Mouse (Mus musculus) kidney, embryonic 16.5 days (tissue): Measurements from ENCODE around the gene Rcn3. TPM values are rescaled to one million over a fixed set of nuclear protein-coding genes. Genes with fewer than 3 reads are reported as not detected.

Source experiments
- ATAC-seq: fragments of 200-750 bp; cut with Nextera tagmentation; 2 replicates; pipeline ENCODE4 v1.8.0; 2017; ENCODE audit warnings: moderate TSS enrichment; ENCODE audit not compliant: low FRiP score, low TSS enrichment
- H3K27ac ChIP-seq: fragments of 300-500 bp; sonication (generic); 2 replicates; pipeline ENCODE4 v1.5.1; 2014; ENCODE audit warnings: low read length
- H3K27me3 ChIP-seq: fragments of 300-500 bp; sonication (generic); 2 replicates; pipeline ENCODE4 v1.6.1; 2014; ENCODE audit warnings: low read length, control low read depth, mixed read lengths; ENCODE audit not compliant: insufficient read depth
- H3K36me3 ChIP-seq: fragments of 300-500 bp; sonication (generic); 2 replicates; pipeline ENCODE4 v1.6.1; 2014; ENCODE audit warnings: low read length, control low read depth, mixed read lengths; ENCODE audit not compliant: insufficient read depth
- H3K4me1 ChIP-seq: fragments of 300-500 bp; sonication (generic); 2 replicates; pipeline ENCODE4 v1.6.1; 2014; ENCODE audit warnings: low read length, control low read depth, mixed read lengths; ENCODE audit not compliant: insufficient read depth
- H3K4me2 ChIP-seq: fragments of 300-500 bp; sonication (generic); replicated peaks from 2 replicates; pipeline ENCODE4 v1.6.1; 2014; ENCODE audit warnings: low read depth, low read length
- H3K4me3 ChIP-seq: fragments of 300-500 bp; sonication (generic); 2 replicates; pipeline ENCODE4 v1.5.1; 2014; ENCODE audit warnings: mild to moderate bottlenecking, low read length
- H3K9ac ChIP-seq: fragments of 300-500 bp; sonication (generic); replicated peaks from 2 replicates; pipeline ENCODE4 v1.6.1; 2014; ENCODE audit warnings: low read length
- H3K9me3 ChIP-seq: fragments of 300-500 bp; sonication (generic); 2 replicates; pipeline ENCODE4 v1.6.1; 2016; ENCODE audit warnings: low read length, control low read depth
- WGBS: fragments of 180-500 bp; shearing (Covaris S2); extraction: QIAGEN DNeasy Blood & Tissue Kit; methylation state at CpG from one replicate; pipeline ENCODE4 v1.1.7; 2014; 5-methylcytosine and 5-hydroxymethylcytosine counted together
- microRNA counts: library from miRNA; unstranded; fragments of <30 nt; microRNA quantifications from one replicate; lab custom pipeline; 2016
- microRNA-seq: library from miRNA; unstranded; fragments of <30 nt; microRNA quantifications from one replicate; pipeline ENCODE4, GENCODE M21; 2016
- polyA plus RNA-seq: library from polyadenylated mRNA; unstranded; fragments of >200 nt; fragmentation: Nextera tagmentation; extraction: Ambion mirVana; gene quantifications from 2 replicates; pipeline ENCODE4 v1.2.1, GENCODE M21; 2015

Gene Rcn3
- polyA plus RNA-seq, 1 experiment from 2014 or later, result 369 TPM

DNA sequence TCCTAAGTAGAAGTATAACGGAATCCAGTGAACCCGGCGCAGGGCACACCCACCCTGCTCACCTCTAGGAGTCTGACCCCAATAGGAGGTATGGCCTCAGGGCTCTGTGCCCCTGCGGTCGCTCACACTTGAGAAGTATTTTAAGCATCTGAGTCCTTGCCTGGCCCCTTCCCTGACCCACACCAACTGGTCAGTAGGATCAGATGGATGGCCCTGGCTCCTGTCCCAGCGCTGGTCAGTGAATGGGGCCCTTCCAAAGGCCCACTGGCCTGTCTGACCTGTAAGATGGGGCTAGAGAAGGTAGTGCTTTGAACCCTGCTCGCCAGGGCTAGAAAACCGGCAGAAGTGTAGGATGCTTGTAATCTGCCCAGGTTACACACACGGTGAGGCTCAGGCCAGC lies 51.2 kb downstream of the Rcn3 start:
- H3K27ac ChIP-seq, result no peak overlapping the region
- H3K9ac ChIP-seq, result no peak overlapping the region

DNA sequence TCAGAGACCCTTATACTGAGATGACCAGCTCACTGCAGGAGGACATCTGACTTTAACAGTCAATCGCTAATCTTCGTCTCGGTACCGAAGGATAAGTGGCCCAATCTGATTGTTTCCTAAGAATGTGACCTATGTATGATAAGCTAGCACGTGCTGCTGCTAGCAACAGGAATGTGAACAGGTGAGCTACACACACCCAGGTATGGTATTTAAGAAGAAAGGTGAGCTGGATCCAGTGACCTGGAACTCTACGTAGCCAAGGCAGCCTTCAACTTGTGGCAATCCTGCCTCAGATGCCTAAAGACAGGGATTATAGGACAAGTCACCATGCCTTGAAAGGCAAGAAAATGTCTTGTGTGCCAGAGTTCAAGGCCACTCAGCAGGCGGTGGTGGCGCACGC lies 53.6 kb downstream of the Rcn3 start:
- Histone ChIP-seq H3K9me3 (no peaks in the 10 kb centered on the region), H3K4me3 (no peak overlapping the region), H3K4me2 (no peak overlapping the region), H3K27ac (no peak overlapping the region), H3K9ac (no peak overlapping the region), H3K36me3 (peaks cover 93% of the 10 kb centered on the region), H3K4me1 (no peaks in the 10 kb centered on the region), H3K27me3 (no peaks in the 10 kb centered on the region)
- ATAC-seq, result no peak
- 94% methylated on average over 9 of the region's 9 CpGs for WGBS

More for the DNA sequence above, 51.2 kb downstream of the Rcn3 start:
- Histone ChIP-seq H3K36me3 (peaks cover 92% of the 10 kb centered on the region), H3K27me3 (no peaks in the 10 kb centered on the region), H3K4me3 (no peak overlapping the region), H3K4me1 (no peaks in the 10 kb centered on the region), H3K4me2 (no peak overlapping the region), H3K9me3 (no peaks in the 10 kb centered on the region)
- no peak for ATAC-seq
- WGBS, result 92% methylated on average over 9 of the region's 9 CpGs

DNA sequence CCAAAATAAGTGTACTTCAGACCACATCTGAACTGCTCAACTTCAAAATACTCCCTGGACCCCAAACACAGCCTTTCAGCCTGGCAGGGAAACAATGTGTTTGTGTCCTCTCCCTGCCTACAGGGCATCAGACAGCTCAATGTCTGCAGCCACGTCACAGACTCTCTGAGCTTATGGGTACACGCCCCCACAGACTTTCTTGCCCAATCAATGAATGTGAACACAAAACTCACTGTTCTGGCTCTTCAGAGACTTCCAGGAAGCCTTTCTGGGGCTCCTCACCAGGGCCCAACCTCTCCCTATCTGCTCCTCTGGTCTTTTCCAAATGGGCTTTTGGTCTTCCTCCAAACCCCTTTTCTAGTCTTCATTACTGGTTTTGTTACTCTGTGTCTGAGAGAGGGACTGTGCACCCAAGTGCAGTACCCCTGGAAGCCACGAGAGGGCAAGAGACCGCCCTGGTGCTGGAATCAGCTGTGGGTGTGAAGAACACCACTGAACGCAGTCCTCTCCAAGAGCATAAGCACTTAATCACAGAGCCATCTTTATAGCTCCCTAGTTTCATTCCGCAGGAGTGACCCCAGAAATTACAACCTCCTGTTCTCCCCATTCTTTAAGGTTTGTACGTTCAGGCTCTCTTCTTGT lies 54.2 kb downstream of the Rcn3 start:
- Histone ChIP-seq H3K27me3 (no peaks in the 10 kb centered on the region), H3K9ac (no peak overlapping the region), H3K4me1 (no peaks in the 10 kb centered on the region), H3K4me3 (no peak overlapping the region), H3K27ac (no peak overlapping the region), H3K9me3 (no peaks in the 10 kb centered on the region), H3K36me3 (peaks cover 93% of the 10 kb centered on the region), H3K4me2 (no peak overlapping the region)
- 66% methylated on average over 7 of the region's 7 CpGs for WGBS
- no peak for ATAC-seq

DNA sequence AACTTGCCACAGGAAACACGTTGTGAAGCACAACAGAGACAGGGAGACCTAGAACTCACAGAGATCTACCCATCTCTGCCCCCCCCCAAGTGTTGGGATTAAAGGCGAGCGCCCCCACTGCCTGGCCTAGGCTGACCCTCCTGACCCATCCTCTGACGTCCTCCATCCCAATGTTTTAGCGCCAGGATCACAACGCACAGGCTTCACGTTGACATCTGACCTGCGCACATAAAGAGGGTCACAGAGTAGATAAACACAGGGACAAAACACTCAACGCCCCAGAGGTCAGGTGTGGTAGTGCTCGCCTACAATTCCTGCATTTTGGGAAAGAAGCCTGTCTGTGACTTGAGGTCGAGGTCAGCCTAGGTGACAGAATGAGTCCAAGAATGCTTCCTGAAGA lies 55.3 kb downstream of the Rcn3 start:
- no peak for ATAC-seq
- H3K4me2 ChIP-seq, result no peak overlapping the region
- peaks cover 92% of the 10 kb centered on the region for H3K36me3 ChIP-seq
- no peaks in the 10 kb centered on the region for H3K4me1 ChIP-seq
- no peaks in the 10 kb centered on the region for H3K27me3 ChIP-seq
- no peaks in the 10 kb centered on the region for H3K9me3 ChIP-seq
- no peak overlapping the region for H3K4me3 ChIP-seq
- no peak overlapping the region for H3K27ac ChIP-seq
- H3K9ac ChIP-seq, result no peak overlapping the region
- 78% methylated on average over 11 of the region's 11 CpGs for WGBS

DNA sequence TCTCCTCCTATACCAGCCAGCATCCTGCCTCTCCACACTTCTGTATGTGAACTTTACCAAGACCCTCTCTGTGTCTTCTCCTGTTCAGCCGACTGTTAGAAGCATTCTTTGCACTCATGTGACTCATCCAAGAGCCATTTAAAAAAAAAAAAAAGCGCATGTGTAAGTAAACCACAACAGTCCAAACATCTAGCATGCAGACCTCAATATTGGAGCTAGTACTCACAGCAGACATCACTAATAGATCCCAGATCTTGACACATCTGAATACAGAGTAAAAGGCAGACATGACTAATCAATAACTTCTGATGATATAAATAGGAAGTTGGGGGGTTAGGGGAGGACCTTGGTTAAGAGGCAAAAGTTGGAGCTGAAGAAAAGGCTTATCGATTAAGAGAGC lies 56.4 kb downstream of the Rcn3 start:
- WGBS, result 85% methylated on average over 3 of the region's 3 CpGs
- no peaks in the 10 kb centered on the region for H3K9me3 ChIP-seq
- H3K4me2 ChIP-seq, result no peak overlapping the region
- no peak overlapping the region for H3K27ac ChIP-seq
- H3K27me3 ChIP-seq, result no peaks in the 10 kb centered on the region
- no peaks in the 10 kb centered on the region for H3K4me1 ChIP-seq
- peaks cover 93% of the 10 kb centered on the region for H3K36me3 ChIP-seq
- H3K9ac ChIP-seq, result no peak overlapping the region
- ATAC-seq, result no peak
- no peak overlapping the region for H3K4me3 ChIP-seq

DNA sequence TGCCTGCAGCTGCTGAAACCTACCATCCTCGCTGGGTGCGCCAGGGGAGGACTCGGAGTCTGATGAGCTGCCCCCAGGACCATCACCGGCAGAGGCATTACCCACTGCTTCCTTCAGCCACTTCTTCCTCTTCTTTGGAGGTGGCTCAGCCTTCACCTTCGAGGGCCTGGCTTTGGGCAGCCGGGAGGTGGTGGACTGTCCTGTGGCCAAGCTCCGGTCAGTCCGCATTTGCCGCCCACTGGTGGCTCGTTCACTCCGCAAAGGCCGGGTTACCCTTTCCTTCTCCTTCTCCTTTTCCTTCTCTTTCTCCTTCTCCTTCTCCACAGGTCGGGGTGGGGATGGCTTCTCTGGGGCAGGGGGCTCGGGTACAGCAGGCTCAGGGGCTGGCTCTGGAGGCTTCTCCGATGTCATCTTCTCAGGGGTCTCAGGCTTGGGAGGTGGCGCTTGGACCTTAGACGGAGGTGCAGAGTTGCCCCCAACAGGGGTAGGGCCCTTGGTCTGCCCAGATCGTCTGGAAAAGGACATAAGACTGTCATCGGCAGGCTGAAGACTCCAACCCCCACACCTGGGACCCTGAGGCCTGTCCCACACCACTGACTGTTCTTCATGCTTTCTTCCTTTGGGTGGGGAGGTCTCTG lies 58.2 kb downstream of the Rcn3 start:
- ATAC-seq, result no peak
- H3K4me2 ChIP-seq, result no peak overlapping the region
- 94% methylated on average over 19 of the region's 19 CpGs for WGBS
- H3K9ac ChIP-seq, result no peak overlapping the region
- H3K27me3 ChIP-seq, result no peaks in the 10 kb centered on the region
- no peaks in the 10 kb centered on the region for H3K9me3 ChIP-seq
- H3K36me3 ChIP-seq, result peaks cover 92% of the 10 kb centered on the region
- H3K27ac ChIP-seq, result no peak overlapping the region
- H3K4me1 ChIP-seq, result no peaks in the 10 kb centered on the region
- H3K4me3 ChIP-seq, result no peak overlapping the region

MicroRNAs within 50 kb of the gene (microRNA counts, 519-probe panel; counts per million panel counts)
- microRNA mmu-miR-150 (lab: Ali Mortazavi, UCI), result 2,595 counts per million, percentile 64 among the panel's probes with 10 or more counts

Small RNA genes within 50 kb of the gene (microRNA-seq; reads per million reads assigned to microRNA genes)
- gene Mir150 (28.0 reads per million, percentile 41 among the genes with 10 or more reads in this experiment), gene Mir5121 (15.0 reads per million, percentile 35 among the genes with 10 or more reads in this experiment)

Other genes starting within 250 kb of the Rcn3 start
- 117 and 126 TPM in 2 replicates for gene Akt1s1, start 243.2 kb downstream of the Rcn3 start, polyA plus RNA-seq
- 93.9 and 94.9 TPM in 2 replicates for gene Tbc1d17, start 243.1 kb downstream of the Rcn3 start, polyA plus RNA-seq
- 38.7 and 40.4 TPM in 2 replicates for gene Pnkp, start 235.1 kb downstream of the Rcn3 start, polyA plus RNA-seq
- 371 and 404 TPM in 2 replicates for gene Ptov1, start 222.4 kb downstream of the Rcn3 start, polyA plus RNA-seq
- 136 and 149 TPM in 2 replicates for gene Med25, start 199.5 kb downstream of the Rcn3 start, polyA plus RNA-seq
- 27.7 and 28.4 TPM in 2 replicates for gene Fuz, start 196.1 kb downstream of the Rcn3 start, polyA plus RNA-seq
- 72.9 and 75.3 TPM in 2 replicates for gene Ap2a1, start 162.7 kb downstream of the Rcn3 start, polyA plus RNA-seq
- 0.10 and 0.24 TPM in 2 replicates for gene Tsks, start 149.0 kb downstream of the Rcn3 start, polyA plus RNA-seq
- gene Cpt1c, start 117.4 kb downstream of the Rcn3 start, polyA plus RNA-seq, result 22.4 and 23.8 TPM in 2 replicates
- gene Prmt1, start 105.7 kb downstream of the Rcn3 start, polyA plus RNA-seq, result 681 and 701 TPM in 2 replicates
- 109 TPM in 2 replicates for gene Irf3, start 94.6 kb downstream of the Rcn3 start, polyA plus RNA-seq
- gene Bcl2l12, start 93.5 kb downstream of the Rcn3 start, polyA plus RNA-seq, result 56.1 and 61.9 TPM in 2 replicates
- 30.6 and 36.4 TPM in 2 replicates for gene Scaf1, start 75.9 kb downstream of the Rcn3 start, polyA plus RNA-seq
- 42.9 and 44.1 TPM in 2 replicates for gene Rras, start 74.3 kb downstream of the Rcn3 start, polyA plus RNA-seq
- gene Prr12, start 39.3 kb downstream of the Rcn3 start, polyA plus RNA-seq, result 12.9 and 13.8 TPM in 2 replicates
- 85.2 and 86.3 TPM in 2 replicates for gene Nosip, start 29.8 kb downstream of the Rcn3 start, polyA plus RNA-seq
- 42.4 and 44.9 TPM in 2 replicates for gene Prrg2, start 29.5 kb downstream of the Rcn3 start, polyA plus RNA-seq
- 93.7 and 114 TPM in 2 replicates for gene Fcgrt, start 11.6 kb upstream of the Rcn3 start, polyA plus RNA-seq
- 1,363 and 1,408 TPM in 2 replicates for gene Rps11, start 32.2 kb upstream of the Rcn3 start, polyA plus RNA-seq
- gene Rpl13a, start 36.5 kb upstream of the Rcn3 start, polyA plus RNA-seq, result 1,083 and 1,117 TPM in 2 replicates
- 0.18 TPM in 1 of 2 replicates, not detected in the other for gene Gm45713, start 44.0 kb upstream of the Rcn3 start, polyA plus RNA-seq
- gene Flt3l, start 44.2 kb upstream of the Rcn3 start, polyA plus RNA-seq, result 0.95 and 1.9 TPM in 2 replicates
- gene Pih1d1, start 62.1 kb upstream of the Rcn3 start, polyA plus RNA-seq, result 109 and 112 TPM in 2 replicates
- 81.2 and 88.6 TPM in 2 replicates for gene Aldh16a1, start 62.4 kb upstream of the Rcn3 start, polyA plus RNA-seq
- gene Slc17a7, start 71.7 kb upstream of the Rcn3 start, polyA plus RNA-seq, result 0.19 and 0.42 TPM in 2 replicates
- not detected in 2 replicates for gene Gfy, start 87.3 kb upstream of the Rcn3 start, polyA plus RNA-seq
- gene Pth2, start 88.8 kb upstream of the Rcn3 start, polyA plus RNA-seq, result not detected in 2 replicates
- 0.85 and 0.86 TPM in 2 replicates for gene Ccdc155, start 112.7 kb upstream of the Rcn3 start, polyA plus RNA-seq
- gene Dkkl1, start 119.9 kb upstream of the Rcn3 start, polyA plus RNA-seq, result 0.78 TPM in 1 of 2 replicates, not detected in the other
- gene Tead2, start 123.5 kb upstream of the Rcn3 start, polyA plus RNA-seq, result 195 and 203 TPM in 2 replicates
- gene Cd37, start 146.9 kb upstream of the Rcn3 start, polyA plus RNA-seq, result 1.0 and 1.1 TPM in 2 replicates
- gene Slc6a16, start 148.9 kb upstream of the Rcn3 start, polyA plus RNA-seq, result 0.28 and 0.30 TPM in 2 replicates
- not detected in 2 replicates for gene Slc6a21, start 185.3 kb upstream of the Rcn3 start, polyA plus RNA-seq
- 22.3 and 23.6 TPM in 2 replicates for gene Trpm4, start 241.6 kb upstream of the Rcn3 start, polyA plus RNA-seq
- 1.7 and 1.8 TPM in 2 replicates for gene Hrc, start 243.1 kb upstream of the Rcn3 start, polyA plus RNA-seq